Mouse (Mus musculus) liver, adult 2 months (tissue): ENCODE measurements around the gene Mybpc3.

ENCODE experiments used
- CTCF ChIP-seq: fragments of 200-500 bp; IDR thresholded peaks from 2 replicates; pipeline ENCODE4 v1.5.1; 2011; ENCODE audit warnings: low read depth, low read length, control low read depth
- POLR2A ChIP-seq: fragments of 200-500 bp; IDR thresholded peaks from 2 replicates; pipeline ENCODE4 v1.6.1; 2011; ENCODE audit warnings: low read length, control low read depth; ENCODE audit not compliant: insufficient read depth; ENCODE audit errors: extremely low read depth

DNA sequence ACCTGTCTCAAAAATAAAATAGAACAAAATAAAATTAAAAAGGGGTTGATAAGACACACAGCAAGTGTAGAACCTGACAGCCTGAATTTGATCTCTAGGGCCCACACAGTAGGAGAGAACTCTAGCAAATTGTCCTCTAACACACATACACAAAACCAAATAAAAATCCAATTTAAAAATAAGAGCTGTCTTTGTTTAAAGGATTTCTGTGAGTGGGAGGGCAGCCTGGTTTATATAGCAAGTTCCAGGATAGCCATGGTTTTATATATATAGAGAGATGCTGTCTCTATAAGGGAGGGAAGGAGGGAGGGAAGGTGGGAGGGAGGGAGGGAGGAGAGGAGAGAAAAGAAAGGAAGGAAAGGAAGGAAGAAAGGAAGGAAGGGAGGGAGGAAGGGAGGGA is 30.2 kb downstream of the Mybpc3 start:
- no peak for TF ChIP-seq CTCF
- TF ChIP-seq POLR2A = no peak
